Comparison of ENCODE assay signal across 8 mouse cellular contexts in the genomic region with DNA sequence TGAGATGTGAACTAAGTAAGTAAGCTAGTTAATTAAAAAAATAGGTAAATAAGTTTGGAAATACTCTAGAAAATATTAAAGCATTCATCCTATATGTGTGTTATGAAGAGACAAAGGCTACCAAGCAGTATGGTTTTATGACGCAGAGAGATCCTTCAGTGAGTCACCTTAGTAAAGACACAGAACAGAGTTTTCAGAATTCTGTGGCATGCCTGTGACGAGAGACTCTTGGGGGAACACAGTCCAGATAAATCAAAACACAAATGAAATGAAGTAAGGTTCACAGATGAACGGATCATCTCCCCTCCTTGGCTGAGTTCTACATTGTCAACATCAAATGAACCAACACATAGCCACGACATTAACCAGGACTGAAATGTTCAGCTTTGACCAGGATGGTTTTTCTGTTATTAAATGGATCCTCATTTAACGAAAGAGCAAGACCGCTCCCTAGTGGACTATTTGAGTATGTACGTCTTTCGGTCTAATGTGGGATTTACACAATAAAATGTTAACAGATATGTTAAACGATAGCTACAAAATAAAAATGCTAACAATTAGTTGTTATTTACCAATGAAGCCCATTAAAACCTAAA.
DNase-seq lines count a peak whose midpoint lies in the region; ATAC-seq and TF ChIP-seq lines count a peak whose summit lies in the region.

No protein-coding gene starts in this region.

- no peaks in the 10 kb centered on the region for H3K4me1 ChIP-seq in embryonic facial prominence, embryonic 11.5 days (ENCODE audit: control insufficient read depth, insufficient read depth, low read length)
- no peaks in the 10 kb centered on the region for H3K4me1 ChIP-seq in embryonic facial prominence, embryonic 10.5 days
- no peaks in the 10 kb centered on the region for H3K4me1 ChIP-seq in hindbrain, embryonic 12.5 days

- 28% methylated on average over 9 of the region's 9 CpGs for WGBS in embryonic facial prominence, embryonic 11.5 days
- WGBS in embryonic facial prominence, embryonic 10.5 days: 30% methylated on average over 9 of the region's 9 CpGs
- WGBS in hindbrain, embryonic 12.5 days: 26% methylated on average over 9 of the region's 9 CpGs

- H3K36me3 ChIP-seq in embryonic facial prominence, embryonic 11.5 days (replicated peaks; ENCODE audit: control insufficient read depth, insufficient read depth, low read depth, low read length): no peaks in the 10 kb centered on the region
- no peaks in the 10 kb centered on the region for H3K36me3 ChIP-seq in embryonic facial prominence, embryonic 10.5 days (replicated peaks)
- no peaks in the 10 kb centered on the region for H3K36me3 ChIP-seq in hindbrain, embryonic 12.5 days

- no peak for ATAC-seq in embryonic facial prominence, embryonic 11.5 days (replicated peaks; ENCODE audit: insufficient number of reproducible peaks, low FRiP score, low TSS enrichment, low read depth)
- peak; percentile 61 for ATAC-seq in hindbrain, embryonic 12.5 days (ENCODE audit: low FRiP score)

- no peak overlapping the region for H3K9ac ChIP-seq in embryonic facial prominence, embryonic 11.5 days (replicated peaks; ENCODE audit: low read length)
- H3K9ac ChIP-seq in hindbrain, embryonic 12.5 days: no peak overlapping the region

- peak; percentile 37 for TF ChIP-seq CTCF in brain, embryonic 14.5 days (IDR thresholded peaks at IDR 0.05; ENCODE audit: borderline replicate concordance, extremely low read depth, insufficient read depth, insufficient read length)

- H3K27me3 ChIP-seq in embryonic facial prominence, embryonic 11.5 days (ENCODE audit: control insufficient read depth, insufficient read depth, low read length): no peaks in the 10 kb centered on the region
- H3K27me3 ChIP-seq in embryonic facial prominence, embryonic 10.5 days (replicated peaks; ENCODE audit: low read depth, poor library complexity, severe bottlenecking): no peaks in the 10 kb centered on the region
- H3K27me3 ChIP-seq in hindbrain, embryonic 12.5 days: no peaks in the 10 kb centered on the region

- H3K4me2 ChIP-seq in embryonic facial prominence, embryonic 11.5 days (ENCODE audit: low read depth, low read length): no peak overlapping the region
- H3K4me2 ChIP-seq in hindbrain, embryonic 12.5 days (replicated peaks): no peak overlapping the region

- DNase-seq in embryonic facial prominence, embryonic 11.5 days (ENCODE audit: low spot score): peak; percentile 79
- DNase-seq in embryonic facial prominence, embryonic 10.5 days (ENCODE audit: low spot score): no peak
- DNase-seq in 3134 (ENCODE audit: extremely low read depth, insufficient read length, low spot score): peak; percentile 13
- peak; percentile 84 for DNase-seq in brain, embryonic 14.5 days (ENCODE audit: low read depth)
- peak; percentile 23 for DNase-seq in lung, postnatal 10 days
- DNase-seq in telencephalon, adult 2 months (ENCODE audit: low read depth, low spot score): peak; percentile 36
- DNase-seq in gastrocnemius, adult 18-20 months (ENCODE audit: low spot score): no peak

- no peaks in the 10 kb centered on the region for H3K9me3 ChIP-seq in embryonic facial prominence, embryonic 11.5 days (replicated peaks; ENCODE audit: control insufficient read depth, low read length)
- no peaks in the 10 kb centered on the region for H3K9me3 ChIP-seq in embryonic facial prominence, embryonic 10.5 days
- no peaks in the 10 kb centered on the region for H3K9me3 ChIP-seq in hindbrain, embryonic 12.5 days (replicated peaks)

- TF ChIP-seq POLR2A in brain, embryonic 14.5 days (IDR thresholded peaks at IDR 0.05; ENCODE audit: borderline replicate concordance, extremely low read depth, insufficient read depth, insufficient read length, poor library complexity, severe bottlenecking): no peak

- no peak overlapping the region for H3K27ac ChIP-seq in embryonic facial prominence, embryonic 11.5 days (replicated peaks; ENCODE audit: low read depth, low read length)
- H3K27ac ChIP-seq in embryonic facial prominence, embryonic 10.5 days (replicated peaks): no peak overlapping the region
- no peak overlapping the region for H3K27ac ChIP-seq in hindbrain, embryonic 12.5 days

- no peak overlapping the region for H3K4me3 ChIP-seq in embryonic facial prominence, embryonic 11.5 days (ENCODE audit: low read depth, low read length)
- H3K4me3 ChIP-seq in embryonic facial prominence, embryonic 10.5 days: no peak overlapping the region
- no peak overlapping the region for H3K4me3 ChIP-seq in hindbrain, embryonic 12.5 days

Comparison
In these comparisons a context has a peak if more than half of its experiments do, and no peak if none do; other contexts are left out.
1. DNase-seq: peak in embryonic facial prominence, embryonic 11.5 days (single experiment), 3134 (single experiment), brain, embryonic 14.5 days (single experiment), lung, postnatal 10 days (single experiment) and telencephalon, adult 2 months (single experiment); none in embryonic facial prominence, embryonic 10.5 days (single experiment) and gastrocnemius, adult 18-20 months (single experiment).